Mouse (Mus musculus): Measurements from ENCODE around the gene Auh.

Auh gene

DNA sequence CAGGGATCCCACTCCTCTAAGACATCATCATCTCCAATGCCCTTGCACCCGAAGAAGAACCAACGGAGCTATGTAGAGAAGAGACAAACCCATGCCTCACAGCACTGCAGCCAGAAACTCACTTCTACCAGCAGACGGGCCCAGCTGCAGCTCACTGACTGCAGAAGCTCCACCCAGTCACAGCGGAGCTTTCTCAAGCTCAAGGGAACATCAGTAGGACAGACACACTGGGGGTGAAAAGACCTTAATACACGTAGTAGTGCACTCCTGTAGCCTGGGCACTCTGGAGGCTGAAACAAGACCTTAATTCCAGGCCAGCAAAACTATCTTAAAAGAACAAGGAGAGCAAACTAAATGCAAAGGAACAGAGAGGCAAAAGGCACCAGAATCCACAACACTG, 5.0 kb downstream of the Auh start:
- no peak for DNase-seq (ENCODE audit: inconsistent age in 2 of 2, low spot score in 1 of 2)

DNA sequence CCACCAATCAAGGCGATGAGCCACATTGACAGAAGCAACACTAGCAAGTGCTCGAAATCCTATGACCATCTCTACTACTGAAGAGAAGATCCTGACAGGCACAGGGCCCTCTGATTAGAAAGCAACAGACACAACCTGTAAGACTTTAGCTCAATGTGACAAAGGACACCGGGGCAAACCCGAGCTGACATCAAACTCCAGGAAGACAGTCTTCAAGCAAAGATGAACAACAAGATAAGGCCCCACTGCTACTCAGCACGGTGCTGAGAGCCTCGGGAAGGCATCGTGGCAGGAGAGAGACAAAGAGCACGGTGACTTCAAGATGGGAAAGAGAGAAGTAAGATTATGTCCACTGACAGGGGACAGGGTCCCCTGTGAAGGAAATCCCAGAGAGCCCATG, 7.5 kb downstream of the Auh start:
- DNase-seq (ENCODE audit: inconsistent age in 2 of 2, low spot score in 1 of 2): no peak

GRCm38 (mm10) chr13:52921065-52921825, 8.2 kb downstream of the Auh start:
- DNase-seq (ENCODE audit: inconsistent age in 2 of 2, low spot score in 1 of 2): no peak

- DNase-seq (ENCODE audit: inconsistent age in 2 of 2, low spot score in 1 of 2): no peak
Observed at GRCm38 (mm10) chr13:52919790-52920352, 9.6 kb downstream of the Auh start.

DNA sequence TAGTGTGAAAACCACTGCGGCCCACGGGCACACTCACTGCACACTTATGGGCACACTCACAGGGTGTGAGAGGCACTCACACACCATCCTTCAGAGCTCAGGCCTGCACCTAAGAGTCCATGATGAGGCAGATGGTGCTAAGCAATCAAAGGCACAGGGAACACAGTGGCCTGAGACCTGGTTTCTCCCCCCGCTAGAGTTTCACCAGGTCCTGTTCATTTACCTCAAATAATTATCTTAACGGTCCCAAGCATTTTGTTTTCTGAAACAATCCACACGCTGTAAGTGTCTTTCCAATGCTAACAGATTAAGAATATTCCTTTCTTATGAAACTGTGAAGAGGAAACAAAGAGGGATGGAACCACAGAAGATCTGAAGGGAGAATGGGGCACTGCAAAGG, 11.1 kb downstream of the Auh start:
- DNase-seq (ENCODE audit: inconsistent age in 2 of 2, low spot score in 1 of 2): no peak

DNA sequence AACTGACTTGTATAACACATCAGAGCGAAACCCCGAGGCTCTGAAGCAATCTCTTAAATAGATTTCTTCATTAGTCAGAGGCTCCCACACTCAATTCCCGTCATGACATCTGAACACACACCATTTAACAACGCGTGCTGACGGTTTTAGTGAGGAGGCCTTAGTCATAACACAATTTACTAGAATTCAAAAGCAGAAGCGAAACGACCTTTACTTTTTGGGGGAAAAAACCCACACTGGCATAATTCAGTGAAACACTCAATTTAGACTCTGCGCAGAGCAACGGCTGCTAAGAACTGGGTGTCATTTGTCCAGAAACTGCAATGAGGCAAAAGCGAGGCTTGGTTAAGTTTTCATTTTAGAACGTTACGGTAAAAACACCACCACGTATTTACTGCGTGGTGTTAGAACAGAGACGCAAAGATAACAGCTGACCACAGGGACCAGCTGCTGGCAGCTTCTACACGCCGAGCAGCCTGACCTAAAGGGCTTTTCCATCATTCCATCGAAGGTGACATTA, 14.8 kb downstream of the Auh start:
- DNase-seq (ENCODE audit: inconsistent age in 2 of 2, low spot score in 1 of 2): no peak

DNA sequence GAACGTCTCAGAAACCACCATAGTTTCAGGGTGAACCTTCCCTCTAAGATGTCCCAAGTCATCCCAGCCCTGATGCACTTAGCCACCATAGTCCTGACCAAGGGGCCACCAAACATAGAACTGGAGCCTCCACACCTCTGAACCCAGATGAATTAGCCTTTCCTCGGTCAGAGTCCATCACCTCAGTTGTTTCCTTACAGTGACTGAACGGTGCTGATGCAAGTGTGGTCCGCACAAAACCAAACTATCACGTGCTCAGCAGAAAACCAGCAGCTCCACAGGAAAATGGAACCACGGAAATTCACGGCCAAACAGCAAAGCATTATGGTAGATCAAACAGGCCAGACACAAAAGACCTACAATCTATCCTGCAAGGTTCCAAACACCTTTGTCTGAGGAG, 15.6 kb downstream of the Auh start:
- no peak for DNase-seq (ENCODE audit: inconsistent age in 2 of 2, low spot score in 1 of 2)

GRCm38 (mm10) chr13:52912495-52912894, 17.0 kb downstream of the Auh start:
- DNase-seq (ENCODE audit: inconsistent age in 2 of 2, low spot score in 1 of 2): peak; percentile 43 to 70

GRCm38 (mm10) chr13:52911259-52911658, 18.2 kb downstream of the Auh start:
- no peak for DNase-seq (ENCODE audit: inconsistent age in 2 of 2, low spot score in 1 of 2)

DNA sequence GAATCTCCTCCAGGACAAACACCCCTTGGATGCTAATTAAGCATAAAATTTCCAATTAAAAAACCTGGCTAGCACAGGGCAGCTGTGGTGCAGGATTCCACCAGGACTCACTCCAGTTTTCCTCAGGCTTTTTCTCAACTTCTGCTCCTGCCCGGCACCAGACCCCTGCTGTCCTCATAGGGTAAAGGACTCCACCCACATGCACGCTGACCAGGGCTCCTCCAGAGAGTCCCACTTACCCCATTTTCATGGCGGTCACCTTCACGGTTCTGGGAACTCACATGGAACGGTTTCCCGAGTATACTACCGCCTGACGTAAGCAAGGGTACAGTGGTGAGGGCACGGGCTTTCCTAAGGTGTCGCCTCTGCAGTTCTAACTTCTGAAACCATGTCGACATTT, 23.2 kb downstream of the Auh start:
- no peak for DNase-seq (ENCODE audit: inconsistent age in 2 of 2, low spot score in 1 of 2)

- peak in 1 of 2 experiments; percentile 70 for DNase-seq (ENCODE audit: inconsistent age in 2 of 2, low spot score in 1 of 2)
Observed at GRCm38 (mm10) chr13:52904175-52904574, 25.3 kb downstream of the Auh start.

GRCm38 (mm10) chr13:52903767-52904166, 25.7 kb downstream of the Auh start:
- DNase-seq (ENCODE audit: inconsistent age in 2 of 2, low spot score in 1 of 2): no peak

DNA sequence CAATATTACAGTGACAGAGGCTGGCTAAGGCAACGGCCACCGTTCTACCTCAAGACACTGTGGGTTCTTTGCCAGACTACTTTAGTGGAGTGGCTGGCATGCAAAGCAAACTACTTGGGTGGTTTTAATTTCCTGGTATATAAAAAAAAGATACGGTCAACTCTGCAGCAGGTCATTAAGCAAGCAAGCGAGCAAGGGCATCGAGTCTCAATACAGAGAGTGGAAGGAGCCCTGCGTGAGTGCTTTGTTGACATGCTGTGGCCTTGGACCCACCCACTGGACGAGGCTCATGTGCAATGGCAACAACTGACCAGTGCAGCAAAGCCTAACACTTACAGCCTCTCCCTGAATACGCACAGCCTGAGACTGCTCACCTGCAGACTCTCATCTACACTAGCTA, 27.0 kb downstream of the Auh start:
- DNase-seq (ENCODE audit: inconsistent age in 2 of 2, low spot score in 1 of 2): peak in 1 of 2 experiments; percentile 65

DNA sequence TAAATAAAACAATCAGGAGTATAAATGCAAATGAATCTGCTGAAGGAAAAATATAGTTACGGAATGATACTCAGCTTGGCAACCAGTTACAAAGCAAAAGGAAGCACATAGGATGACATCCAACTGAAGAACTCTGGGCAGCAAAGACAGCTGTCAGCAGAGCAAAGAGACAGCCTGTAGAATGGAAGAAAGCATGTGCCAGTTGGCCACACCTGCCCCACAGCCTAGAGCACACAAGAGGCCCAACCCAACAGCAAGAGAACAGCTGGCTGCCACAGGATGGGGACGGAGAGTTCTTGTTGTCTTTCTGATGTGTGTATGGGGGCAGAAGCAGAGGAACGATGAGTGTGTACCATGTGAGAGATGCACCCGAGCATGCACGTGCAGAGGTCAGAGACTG, 29.8 kb downstream of the Auh start:
- DNase-seq (ENCODE audit: inconsistent age in 2 of 2, low spot score in 1 of 2): no peak

DNA sequence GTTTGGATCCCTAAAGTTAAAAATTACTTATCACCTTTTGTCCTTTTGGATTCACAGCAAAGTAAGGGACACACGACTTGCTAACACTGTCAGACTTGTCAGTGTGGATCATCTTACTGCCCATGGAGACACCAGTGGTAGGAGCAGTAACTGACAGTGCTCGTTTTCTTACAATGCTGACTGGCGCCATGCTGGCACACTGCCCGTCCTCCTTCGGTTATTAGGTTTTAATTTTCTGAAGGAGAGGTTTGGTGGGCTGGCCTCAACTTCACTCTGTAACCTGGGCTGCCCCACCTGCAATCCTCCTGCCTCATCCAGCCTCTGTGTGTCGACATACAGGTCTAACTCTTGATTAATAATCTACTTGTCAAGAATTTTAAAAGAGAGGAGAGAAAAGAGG, 31.7 kb downstream of the Auh start:
- no peak for DNase-seq (ENCODE audit: inconsistent age in 2 of 2, low spot score in 1 of 2)

DNA sequence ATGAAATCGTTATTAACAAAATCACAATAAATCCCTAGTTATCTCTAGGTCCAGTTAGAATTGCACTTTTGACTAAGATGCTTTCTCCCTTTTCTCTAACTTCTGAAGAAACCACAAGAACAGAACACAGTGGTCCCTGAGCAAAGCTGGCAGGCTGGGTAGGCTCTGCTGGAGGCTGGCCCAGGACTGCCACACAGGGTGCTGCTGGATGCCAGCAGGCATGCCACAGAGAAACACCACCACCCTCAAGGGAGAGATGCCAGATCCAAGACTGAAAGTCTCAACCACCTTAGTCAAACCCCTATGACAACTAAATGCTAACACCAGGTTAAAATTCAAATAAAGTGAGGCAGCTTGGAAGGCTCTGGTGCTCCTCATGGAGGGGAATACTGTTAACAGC, 36.7 kb downstream of the Auh start:
- DNase-seq (ENCODE audit: inconsistent age in 2 of 2, low spot score in 1 of 2): peak; percentile 72 to 79

DNA sequence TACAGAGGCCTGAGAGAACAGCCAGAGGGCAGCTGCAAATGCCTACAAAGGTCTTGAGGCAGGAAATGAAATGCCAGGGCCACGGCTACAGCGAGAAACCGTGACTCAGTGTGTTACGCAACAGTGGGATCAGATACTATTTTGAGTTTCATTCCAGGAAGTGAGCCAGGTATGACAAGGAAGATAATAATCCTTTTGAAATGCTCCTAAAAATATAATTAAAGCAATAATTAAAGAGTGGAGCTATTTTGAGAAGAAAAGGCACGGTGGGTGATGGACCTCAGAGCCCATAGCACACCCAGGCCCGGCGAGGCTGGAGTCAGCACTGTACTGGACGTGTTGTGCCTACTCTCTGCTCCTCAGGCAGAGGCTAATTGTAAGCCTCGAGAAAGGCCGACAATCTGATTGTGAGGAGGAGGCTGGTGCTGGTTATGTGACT, 37.4 kb downstream of the Auh start:
- DNase-seq (ENCODE audit: inconsistent age in 2 of 2, low spot score in 1 of 2): peak; percentile 89 to 97

DNA sequence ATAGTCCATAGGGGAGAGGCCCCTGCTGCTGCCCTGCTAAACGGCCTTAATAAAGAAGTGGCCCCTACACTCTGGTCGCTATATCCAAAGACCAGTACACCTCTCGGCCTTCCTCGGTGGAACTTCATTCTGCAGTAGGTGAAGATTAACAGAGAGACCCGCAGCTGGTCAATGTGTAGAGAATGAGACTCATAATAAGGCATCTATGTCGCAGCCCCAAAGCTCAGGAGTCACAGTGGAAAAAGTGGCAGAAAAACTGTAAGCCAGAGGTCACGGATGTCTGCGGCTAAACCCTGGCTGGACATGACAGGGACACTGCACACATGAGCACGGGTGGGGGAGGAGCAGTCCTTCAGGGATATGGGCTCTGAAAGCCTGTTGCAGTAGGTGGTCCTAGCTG, 39.2 kb downstream of the Auh start:
- DNase-seq (ENCODE audit: inconsistent age in 2 of 2, low spot score in 1 of 2): peak in 1 of 2 experiments; percentile 60

- DNase-seq (ENCODE audit: inconsistent age in 2 of 2, low spot score in 1 of 2): no peak
Observed at GRCm38 (mm10) chr13:52886779-52887178, 42.7 kb downstream of the Auh start.

DNA sequence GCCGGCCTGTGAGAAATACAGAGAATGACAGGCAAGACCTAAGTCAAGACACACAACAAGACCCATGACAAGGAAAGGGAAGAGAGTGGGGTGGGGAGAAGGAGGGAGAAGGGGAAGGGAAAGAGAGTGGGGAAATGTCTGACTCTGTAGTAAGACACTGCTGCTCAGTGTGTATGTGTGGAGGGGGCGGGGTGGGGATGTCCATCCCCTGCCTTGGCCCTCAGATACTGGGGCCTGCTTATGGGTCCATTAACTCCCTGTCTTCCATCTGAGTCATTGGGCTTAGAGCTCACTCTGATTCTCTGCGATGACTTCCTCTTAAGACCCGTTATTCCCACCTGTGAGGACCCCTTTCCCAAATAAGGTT, 45.5 kb downstream of the Auh start:
- no peak for DNase-seq (ENCODE audit: inconsistent age in 2 of 2, low spot score in 1 of 2)

DNA sequence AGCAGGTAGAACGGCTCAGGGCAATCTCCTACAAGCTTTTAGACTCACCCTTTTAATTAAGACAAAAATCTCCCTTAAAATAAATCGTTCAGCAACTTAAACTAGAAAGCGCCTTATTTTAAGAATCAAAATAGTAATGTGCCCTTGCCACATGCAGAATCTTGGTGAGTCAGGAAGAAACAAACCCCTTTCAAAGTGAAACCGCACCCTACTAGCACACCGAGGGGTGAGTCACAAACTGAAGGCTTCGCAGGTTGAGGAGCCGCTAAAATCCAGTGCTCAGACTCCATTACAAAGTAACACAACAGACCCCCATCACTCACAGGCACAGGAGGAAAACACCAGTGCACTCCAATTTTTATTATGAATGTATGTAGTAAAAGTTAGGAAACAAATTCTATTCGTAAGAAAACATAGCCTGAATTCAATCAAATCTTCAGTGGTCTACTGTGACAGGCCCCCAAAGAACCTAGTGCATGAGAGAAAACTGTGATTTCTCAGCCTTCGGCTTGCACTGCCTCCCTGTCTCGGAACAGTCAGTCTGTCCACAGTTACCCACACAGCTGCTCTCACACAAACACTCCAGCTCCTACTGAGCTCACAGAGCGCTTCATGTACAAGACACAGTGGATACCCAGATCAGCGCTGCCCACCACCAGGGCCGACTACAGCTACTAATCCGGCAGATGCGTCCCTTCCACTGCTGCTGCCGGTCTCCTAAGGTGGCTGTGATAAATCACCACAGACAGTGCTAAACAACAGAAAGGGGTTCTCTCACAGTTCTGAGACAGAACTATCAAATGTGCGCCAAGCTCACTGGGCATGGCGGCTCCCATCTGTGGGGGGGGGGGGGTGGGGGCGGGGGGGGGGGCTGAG, 46.2 kb downstream of the Auh start:
- DNase-seq (ENCODE audit: inconsistent age in 2 of 2, low spot score in 1 of 2): peak in 1 of 2 experiments; percentile 69

GRCm38 (mm10) chr13:52880386-52880785, 49.1 kb downstream of the Auh start:
- DNase-seq (ENCODE audit: inconsistent age in 2 of 2, low spot score in 1 of 2): peak in 1 of 2 experiments; percentile 45

Data from adrenal gland, adult (tissue).